Mouse (Mus musculus): ENCODE measurements at regions not wholly inside any gene's neighbourhood (a gene's known extent, or its start where the extent isn't known, plus 50 kb on each side); places are given as distances from the start of the nearest gene placed in this dataset.

DNA sequence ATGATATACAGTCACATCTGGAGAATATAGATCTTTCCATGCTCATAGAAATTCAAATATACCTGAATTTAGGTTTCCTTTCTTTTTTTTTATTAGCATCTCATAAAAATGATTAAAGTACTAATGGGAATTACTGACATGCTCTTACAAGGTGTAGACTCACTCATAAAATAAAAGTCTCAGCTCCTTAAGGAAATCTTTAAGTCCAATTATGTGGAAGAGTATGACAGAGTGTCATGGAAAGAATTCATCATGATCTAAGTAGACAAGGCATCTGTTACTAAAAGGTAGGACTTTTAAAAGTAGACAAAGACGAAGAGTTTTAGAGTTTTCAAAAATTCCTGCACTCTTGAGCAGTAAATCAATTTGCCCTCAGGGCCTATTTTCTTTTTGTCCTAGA is 558.1 kb upstream of the Ptchd4 start:
- WGBS, result 52% methylated on average over 1 of the region's 1 CpGs

More for the DNA sequence above, 558.1 kb upstream of the Ptchd4 start:
- Histone ChIP-seq H3K9ac (ENCODE audit: low read length) (no peak overlapping the region), H3K4me3 (ENCODE audit: low read depth, low read length) (no peak overlapping the region), H3K9me3 (replicated peaks; ENCODE audit: control insufficient read depth, low read length) (no peaks in the 10 kb centered on the region), H3K4me1 (ENCODE audit: control insufficient read depth, insufficient read depth, low read length) (no peaks in the 10 kb centered on the region), H3K27ac (ENCODE audit: low read depth, low read length) (no peak overlapping the region), H3K36me3 (ENCODE audit: control insufficient read depth, insufficient read depth, low read length) (no peaks in the 10 kb centered on the region), H3K4me2 (ENCODE audit: low read length) (no peak overlapping the region), H3K27me3 (replicated peaks; ENCODE audit: control insufficient read depth, insufficient read depth, low read length) (no peaks in the 10 kb centered on the region)
- ATAC-seq (no peak), DNase-seq (ENCODE audit: low spot score) (peak; percentile 1)
